Mouse (Mus musculus) megakaryocyte progenitor cell, adult 5-6 weeks (primary cell): ENCODE measurements around the gene Ccdc122. TPM values are rescaled to one million over a fixed set of nuclear protein-coding genes. Genes with fewer than 3 reads are reported as not detected.
"Not testable (repeated sequence)": the region's sequence is repeated elsewhere in the genome, so short reads cannot be mapped to it uniquely, and the experiment has no call there.

Experiments
- ATAC-seq: replicated peaks from 2 replicates; pipeline ENCODE4 v1.8.0; 2016; ENCODE audit warnings: mild to moderate bottlenecking, moderate TSS enrichment, inconsistent platforms; ENCODE audit not compliant: poor library complexity
- total RNA-seq, 2 experiments: library from RNA; stranded (forward) in 1 of 2; stranded (reverse) in 1 of 2; fragments of 157-497, 149-512 nt in 1 of 2; fragments of 200-1000 nt in 1 of 2; gene quantifications; 2 replicates each; pipeline versions ENCODE4 v1.2.3 to v1.2.4; 2015 to 2017

Ccdc122 gene
- total RNA-seq, 2 experiments from 2014 or later = 12.1 to 15.3 TPM

DNA sequence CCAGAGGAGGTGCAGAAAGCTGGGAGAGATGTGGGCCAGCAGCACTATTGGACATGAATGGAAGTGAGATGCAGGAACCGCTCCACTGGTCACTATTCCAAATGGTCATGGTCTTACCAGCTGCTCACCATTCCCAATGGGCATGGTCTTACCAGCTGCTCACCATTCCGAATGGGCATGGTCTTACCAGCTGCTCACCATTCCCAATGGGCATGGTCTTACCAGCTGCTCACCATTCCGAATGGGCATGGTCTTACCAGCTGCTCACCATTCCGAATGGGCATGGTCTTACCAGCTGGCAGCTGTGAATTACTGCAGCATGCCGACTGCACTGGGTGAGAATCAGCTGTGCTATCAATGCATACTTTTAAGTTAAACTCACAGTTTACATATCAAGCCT is 74.0 kb downstream of the Ccdc122 start:
- not testable (repeated sequence) for ATAC-seq

DNA sequence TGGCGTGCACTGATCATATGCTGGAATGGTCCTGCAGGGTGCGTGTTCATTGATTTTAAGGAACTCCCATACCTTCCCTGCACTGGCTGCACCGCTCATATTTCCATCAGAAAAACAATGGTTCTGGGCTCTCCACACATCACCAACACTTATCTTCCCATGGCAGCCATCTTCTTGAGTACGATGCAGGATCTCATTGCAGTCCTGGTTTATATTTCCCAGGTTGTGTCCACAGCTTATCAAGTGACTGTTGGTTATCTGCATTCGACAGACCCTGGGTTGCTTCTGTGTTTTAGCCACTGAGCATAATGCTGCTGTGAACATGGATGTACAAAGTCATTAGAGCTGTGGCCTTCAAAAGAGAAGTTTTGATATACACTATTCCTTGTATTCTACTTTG is 94.0 kb downstream of the Ccdc122 start:
- ATAC-seq = peak; percentile 57

DNA sequence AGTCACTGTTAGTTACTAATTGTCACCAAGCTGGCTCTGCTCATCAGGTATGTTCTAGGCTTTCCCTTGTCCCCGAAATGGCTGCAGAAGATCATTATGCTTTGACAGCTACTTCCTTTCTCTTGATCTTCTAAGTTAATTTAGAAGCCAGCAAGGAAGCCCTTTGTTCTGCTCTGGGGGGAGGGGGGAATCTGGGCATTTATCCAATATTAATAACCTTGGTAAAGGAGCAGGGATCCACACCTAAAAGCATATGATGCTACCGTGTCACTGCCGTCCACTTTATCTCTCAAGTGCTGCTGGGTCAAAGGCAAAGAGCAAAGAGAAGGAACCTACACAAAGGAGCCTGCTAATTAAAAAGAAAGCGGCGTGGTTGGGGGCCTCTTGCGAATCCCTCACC is 100.4 kb downstream of the Ccdc122 start:
- no peak for ATAC-seq

DNA sequence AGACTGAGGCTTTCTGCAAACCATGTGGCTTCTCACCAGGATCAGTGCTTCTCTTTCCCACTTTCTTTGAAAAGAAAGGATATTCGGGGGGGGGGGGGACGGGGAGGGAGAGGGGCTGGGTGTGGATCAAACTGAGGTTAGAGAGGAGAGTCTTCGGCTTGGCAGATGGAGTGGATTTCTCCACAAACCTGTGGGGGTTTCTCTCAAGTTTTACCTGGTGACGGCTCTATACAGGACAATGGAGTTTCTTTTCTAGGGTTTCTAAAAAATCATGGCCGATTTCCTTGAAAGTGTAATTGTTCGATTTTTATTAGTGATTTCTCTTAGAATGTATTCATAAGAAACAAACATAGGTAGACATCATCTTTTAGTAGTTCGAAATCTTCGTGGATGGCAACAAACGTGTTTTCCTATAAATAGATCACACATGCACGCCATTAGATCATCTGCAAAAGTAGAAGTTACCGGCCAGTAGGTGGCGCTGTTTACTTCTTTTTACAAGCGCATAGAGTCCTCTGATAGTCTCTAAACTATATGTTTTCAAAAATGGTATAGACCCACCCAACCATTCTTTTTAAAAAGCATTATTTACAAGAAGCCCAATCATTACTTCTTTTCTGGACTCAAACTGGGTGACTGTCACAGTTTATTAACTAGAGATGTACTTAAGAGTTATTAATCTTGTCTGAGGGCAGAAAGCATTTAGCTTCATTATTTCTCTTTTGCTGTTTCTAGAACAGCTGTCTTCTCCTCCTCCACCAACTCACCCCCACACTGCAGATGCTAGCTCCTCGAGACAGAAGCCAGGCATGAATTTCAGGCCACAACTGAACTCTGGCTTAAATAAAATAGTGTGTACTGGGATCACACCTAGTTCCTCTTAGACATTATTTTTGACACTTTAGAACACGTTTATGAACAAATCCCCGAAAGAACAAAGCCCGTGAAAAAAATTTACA is 105.0 kb downstream of the Ccdc122 start:
- ATAC-seq = peak; percentile 74

DNA sequence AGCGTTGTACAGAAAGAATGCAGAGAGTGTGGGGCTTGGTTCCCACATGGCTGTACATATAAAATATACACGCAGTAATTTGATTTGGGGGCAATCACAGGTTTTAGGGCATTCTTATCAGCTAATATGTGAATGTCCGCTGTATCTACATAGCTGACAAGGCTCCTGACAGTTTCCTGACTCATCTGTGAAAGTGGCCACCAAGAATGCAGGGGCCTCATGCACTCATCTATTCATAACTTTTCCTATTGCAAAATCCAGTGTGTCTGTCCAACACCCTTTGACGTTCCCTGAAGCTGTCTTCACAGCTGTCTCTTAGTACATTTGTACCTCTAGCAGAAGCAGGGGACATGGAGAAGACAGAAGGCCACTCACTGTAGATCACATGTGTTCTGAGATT is 108.5 kb downstream of the Ccdc122 start:
- ATAC-seq = no peak

DNA sequence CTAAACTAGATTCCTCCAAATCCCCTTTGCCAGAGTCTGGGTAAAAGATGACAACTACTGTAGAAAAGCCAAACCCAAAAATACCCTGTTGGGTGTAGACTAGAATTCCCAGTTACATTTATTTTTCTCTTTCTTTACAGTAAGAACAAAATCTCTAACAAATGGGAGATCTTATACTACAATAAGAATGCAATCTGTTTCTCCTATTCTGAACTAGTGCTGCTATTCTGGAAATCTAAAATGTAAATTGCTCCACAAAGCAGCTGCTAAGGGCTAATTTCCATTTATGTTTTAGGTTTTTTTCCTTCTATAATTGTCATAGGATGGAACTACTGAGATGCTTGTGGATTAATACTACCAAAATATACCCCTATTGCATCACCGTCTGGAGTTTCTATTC is 111.1 kb downstream of the Ccdc122 start:
- ATAC-seq = no peak

- ATAC-seq = no peak
These were observed 114.0 kb downstream of the Ccdc122 start for GRCm38 (mm10) chr14:77150556-77150955.

DNA sequence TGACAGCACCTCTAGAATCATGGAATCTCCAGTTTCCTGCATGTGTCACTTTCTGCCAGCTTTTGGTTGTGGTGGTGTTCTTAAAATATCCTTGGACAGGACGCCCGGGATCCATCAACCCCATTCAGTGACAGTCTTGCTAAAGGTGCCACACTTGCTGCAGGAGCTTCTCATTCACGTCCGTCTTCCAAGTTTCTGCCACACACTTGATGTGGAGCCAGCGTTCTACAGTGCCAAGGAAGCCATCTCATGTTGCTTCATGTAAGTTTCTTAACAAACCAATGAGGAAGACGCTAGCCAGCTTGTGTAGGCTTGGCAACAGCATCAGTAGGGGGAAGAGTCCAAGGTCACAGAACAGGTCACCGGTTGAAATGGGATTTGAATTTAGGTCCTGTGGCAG is 114.9 kb downstream of the Ccdc122 start:
- ATAC-seq = no peak

GRCm38 (mm10) chr14:77156222-77156910 is 119.8 kb downstream of the Ccdc122 start, which contains the start of gene Enox1:
Gene Enox1 (plus strand): TSS chr14:77156763.
- ATAC-seq = no peak

DNA sequence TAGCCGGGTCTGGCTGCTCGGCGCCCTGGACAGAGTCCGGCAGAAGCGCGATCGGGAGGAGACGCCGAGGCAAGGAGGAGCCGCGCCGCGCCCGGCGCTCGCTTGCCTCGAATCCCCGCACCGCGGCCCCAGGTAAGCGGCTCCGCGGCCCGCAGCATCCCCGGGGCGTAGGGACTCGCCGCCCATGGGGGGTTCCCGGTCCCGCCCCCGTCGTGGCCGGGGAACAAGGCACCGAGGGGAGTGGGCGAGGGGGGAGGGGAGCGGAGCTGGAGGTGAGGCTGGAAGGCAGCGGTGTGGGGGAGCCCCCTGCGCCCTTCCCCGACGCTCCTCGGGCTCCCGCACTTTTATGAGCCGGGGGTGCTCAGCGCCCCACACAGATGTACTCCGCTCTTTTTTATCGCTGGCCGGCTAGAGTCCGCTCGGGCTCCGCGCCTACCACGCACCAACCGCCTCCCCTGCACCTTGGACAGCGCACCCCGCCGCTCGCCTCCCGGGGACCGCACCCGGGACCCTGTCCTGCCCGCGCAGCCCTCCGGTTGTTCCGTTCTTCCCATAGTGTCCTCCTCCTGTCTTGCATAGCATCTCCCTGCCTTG is 120.4 kb downstream of the Ccdc122 start:
- ATAC-seq = no peak; the same call in 1 of the 2 replicates

- no peak for ATAC-seq
These were observed 120.9 kb downstream of the Ccdc122 start for GRCm38 (mm10) chr14:77157505-77157911.

- ATAC-seq = no peak
These were observed 122.8 kb downstream of the Ccdc122 start for GRCm38 (mm10) chr14:77159397-77159796.

Other genes with a start within 250 kb of the Ccdc122 start
- gene Lacc1, start 132 bp downstream of the Ccdc122 start, total RNA-seq (2015) = 16.8 and 17.1 TPM in 2 replicates
- gene Lacc1, start 132 bp downstream of the Ccdc122 start, total RNA-seq (2017) = 7.4 and 11.0 TPM in 2 replicates
- not detected in 2 replicates for gene Enox1, start 120.0 kb downstream of the Ccdc122 start, total RNA-seq (2015)
- gene Enox1, start 120.0 kb downstream of the Ccdc122 start, total RNA-seq (2017) = 0.17 TPM in 1 of 2 replicates, not detected in the other